Mouse (Mus musculus) cerebellum, adult 2 months (tissue): ENCODE data around the gene Slc22a2.

Source experiments
- CTCF ChIP-seq: fragments of 200-500 bp; IDR thresholded peaks from 2 replicates; pipeline ENCODE4 v1.5.1; 2011; ENCODE audit warnings: low read depth, mild to moderate bottlenecking, control low read depth, low read length, moderate library complexity, borderline replicate concordance; ENCODE audit not compliant: insufficient read depth
- POLR2A ChIP-seq: fragments of 200-500 bp; IDR thresholded peaks from 2 replicates; pipeline ENCODE4 v1.6.1; 2011; ENCODE audit warnings: low read length, control low read depth, borderline replicate concordance; ENCODE audit not compliant: insufficient read depth

DNA sequence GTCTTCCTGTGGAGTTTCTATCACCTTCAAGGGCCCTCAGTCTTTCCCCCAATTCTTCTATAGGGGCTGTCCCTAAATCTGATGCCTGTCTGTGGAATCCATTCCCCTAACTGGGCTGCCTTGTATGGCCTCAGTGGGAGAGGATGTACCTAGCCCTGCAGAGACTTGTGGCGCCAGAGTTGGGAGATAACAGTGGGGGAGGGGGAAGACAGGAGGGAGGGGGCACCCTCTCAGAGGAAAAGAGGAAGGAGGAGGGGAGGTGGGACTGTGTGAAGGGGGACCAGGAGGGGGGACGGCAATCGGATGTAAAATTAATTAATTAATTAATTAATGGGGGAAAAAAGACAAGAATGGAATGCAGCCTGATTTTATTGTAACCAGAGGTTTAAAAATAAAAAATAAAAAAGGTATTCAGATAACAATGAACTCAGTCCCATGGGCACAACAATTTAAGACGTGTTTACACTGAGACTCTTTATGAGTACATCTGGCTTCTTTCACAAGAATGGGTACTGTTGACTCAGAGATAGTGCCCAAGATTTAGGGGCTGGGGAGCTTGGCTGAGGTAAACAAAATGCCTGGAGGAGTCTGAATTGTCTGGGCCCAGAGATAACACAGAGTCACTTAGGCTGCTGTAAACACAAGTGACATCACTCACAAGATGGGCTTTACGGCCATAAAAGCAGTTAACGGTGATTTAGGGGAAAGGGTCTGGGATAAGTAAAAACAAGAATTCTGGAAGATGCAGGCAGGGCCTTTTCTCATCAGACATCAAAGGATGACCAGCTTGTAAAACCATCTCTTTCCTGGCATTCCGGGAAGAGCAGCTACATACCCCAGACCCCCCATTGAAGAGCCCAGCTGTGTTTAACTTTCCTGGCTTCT lies 84.8 kb downstream of the Slc22a2 start:
- no peak for TF ChIP-seq CTCF
- no peak for TF ChIP-seq POLR2A
